Mouse (Mus musculus): ENCODE results near the gene Olfr279. TPM values are rescaled to one million over a fixed set of nuclear protein-coding genes. Genes with fewer than 3 reads are reported as not detected.
A peak's percentile ranks its signal among the peaks of the same experiment; 100 is the strongest.

Olfr279 gene
- total RNA-seq, 2 experiments from 2014 or later, result not detected

DNA sequence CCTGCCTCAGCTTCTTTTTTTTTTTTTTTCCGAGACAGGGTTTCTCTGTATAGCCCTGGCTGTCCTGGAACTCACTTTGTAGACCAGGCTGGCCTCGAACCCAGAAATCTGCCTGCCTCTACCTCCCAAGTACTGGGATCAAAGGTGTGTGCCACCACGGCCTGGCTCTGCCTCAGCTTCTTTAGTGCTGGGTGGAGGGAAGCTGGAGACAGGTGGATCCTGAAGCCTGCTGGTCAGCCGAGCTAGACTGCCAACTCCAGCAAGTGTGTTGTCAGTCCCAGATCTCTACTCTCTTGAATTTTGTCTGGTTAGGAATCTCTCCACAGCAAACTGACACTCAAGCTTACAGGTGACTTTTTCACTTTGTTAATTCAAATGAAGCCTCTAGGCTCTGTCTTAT lies 43.7 kb downstream of the Olfr279 start:
- DNase-seq (ENCODE audit: extremely low spot score in 1 of 2, low spot score in 2 of 2), result no peak
- intact Hi-C loops (cut with DNase I), result no loop called here

DNA sequence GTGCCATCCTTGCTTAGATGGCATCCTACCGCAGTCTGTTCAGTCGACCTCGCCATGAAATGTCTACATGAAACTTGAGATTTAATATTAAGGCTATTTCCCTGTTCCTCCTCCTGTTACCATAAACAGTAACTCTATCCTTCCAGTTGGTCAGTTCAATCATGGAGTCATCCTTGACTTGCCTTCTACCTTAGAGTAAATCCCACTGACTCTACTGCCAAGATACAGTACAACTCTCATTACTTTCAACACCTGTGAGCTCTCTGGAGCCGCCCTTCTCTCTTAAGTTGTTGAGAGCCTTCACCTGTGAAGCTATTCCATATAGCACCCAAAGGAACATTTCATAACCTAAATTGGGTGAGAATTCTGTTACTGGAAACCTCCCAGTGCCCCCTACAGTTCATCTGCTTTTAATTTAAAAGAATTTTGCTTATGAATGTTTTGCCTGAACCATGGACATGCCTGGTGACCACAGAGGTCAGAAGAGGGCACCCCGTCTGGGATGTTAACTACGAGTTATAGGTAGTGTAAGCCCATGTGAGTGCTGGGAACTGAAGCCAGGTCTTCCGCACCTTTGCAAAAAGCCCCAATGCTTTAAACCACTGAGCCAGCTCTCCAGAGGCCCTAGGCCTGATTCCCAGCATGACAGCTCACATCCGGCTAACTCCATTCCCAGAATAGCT lies 44.8 kb downstream of the Olfr279 start:
- no peak for DNase-seq (ENCODE audit: extremely low spot score in 1 of 2, low spot score in 2 of 2)
- intact Hi-C loops (cut with DNase I), result no loop called here

DNA sequence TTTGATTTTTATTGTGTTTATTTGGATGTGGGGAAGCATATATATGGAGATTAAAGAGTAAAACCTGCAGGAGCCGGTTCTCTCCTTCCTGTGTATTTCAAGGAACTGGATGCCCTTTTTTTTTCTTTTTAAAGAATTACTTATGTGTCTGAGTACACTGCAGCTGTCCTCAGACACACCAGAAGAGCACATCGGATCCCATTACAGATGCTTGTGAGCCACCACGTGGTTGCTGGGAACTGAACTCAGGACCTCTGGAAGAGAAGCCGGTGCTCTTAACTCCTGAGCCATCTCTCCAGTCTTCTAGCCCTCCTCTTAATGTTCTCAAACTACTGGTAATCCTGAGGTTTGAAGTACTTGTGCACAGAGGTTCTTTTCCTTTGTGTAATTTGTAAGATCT lies 45.7 kb downstream of the Olfr279 start:
- intact Hi-C loops (cut with DNase I), result no loop called here
- no peak for DNase-seq (ENCODE audit: extremely low spot score in 1 of 2, low spot score in 2 of 2)

DNA sequence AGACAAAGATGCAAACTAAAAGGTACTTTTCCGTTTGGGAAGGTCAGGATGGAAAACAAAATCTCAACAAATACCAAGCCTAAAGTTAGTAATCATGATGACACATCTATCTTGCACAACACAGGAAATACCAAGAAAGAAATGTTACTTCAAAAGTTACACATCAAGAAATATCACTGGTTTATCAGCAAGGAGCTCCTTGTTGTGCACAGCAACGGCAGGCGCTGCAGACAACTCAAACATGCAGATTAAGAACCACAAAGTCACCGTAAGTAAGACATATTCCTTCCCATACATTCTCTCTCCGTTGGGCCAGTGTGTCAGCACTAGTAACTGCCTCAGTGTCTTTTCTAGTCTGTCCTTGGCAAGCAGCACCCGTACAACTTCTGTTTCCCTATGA lies 48.9 kb downstream of the Olfr279 start:
- intact Hi-C loops (cut with DNase I), result no loop called here
- DNase-seq (ENCODE audit: extremely low spot score in 1 of 2, low spot score in 2 of 2), result no peak

DNA sequence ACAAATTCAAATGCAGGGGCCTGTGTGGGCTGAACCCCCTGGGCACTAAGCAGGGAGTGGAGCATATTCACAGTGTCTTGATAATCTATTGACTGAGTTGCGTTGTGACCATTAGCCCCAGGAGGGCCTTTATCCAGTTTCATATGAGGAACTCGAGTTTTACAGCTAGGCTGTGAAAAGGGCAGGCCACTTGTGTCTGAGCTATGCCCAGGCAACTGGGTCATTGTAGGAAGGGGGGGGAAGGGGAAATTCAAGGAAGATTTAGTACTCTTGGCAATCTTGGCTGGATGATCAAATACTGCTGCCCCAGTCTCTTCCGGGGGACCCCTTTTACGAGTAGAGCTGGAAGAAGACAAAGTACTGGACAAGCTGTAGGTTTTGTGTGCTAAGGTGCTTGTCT lies 51.1 kb downstream of the Olfr279 start:
- intact Hi-C loops (cut with DNase I), result no loop called here

DNA sequence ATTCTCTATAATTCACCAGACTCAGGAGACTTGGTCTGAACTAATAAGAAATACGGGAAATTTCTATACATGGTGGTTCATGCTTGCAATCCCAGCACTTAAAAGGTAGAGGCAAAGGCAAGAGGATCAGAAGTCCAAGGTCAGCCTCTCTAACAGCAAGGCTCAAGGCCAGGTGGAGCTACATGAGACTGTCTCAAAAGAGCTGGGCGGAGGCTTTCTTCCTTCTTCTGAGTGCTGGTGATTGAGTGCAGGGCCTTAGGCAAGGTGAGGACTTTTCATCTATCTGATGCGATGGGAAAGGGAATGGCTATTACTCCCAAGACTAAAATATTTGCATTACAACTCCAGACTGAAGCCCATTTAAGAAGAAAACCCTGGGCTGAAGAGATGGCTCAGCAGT lies 52.9 kb downstream of the Olfr279 start:
- DNase-seq (ENCODE audit: extremely low spot score in 1 of 2, low spot score in 2 of 2), result no peak
- intact Hi-C loops (cut with DNase I), result no loop called here

More for the DNA sequence above, 51.1 kb downstream of the Olfr279 start:
- no peak for DNase-seq (ENCODE audit: extremely low spot score in 1 of 2, low spot score in 2 of 2)

DNA sequence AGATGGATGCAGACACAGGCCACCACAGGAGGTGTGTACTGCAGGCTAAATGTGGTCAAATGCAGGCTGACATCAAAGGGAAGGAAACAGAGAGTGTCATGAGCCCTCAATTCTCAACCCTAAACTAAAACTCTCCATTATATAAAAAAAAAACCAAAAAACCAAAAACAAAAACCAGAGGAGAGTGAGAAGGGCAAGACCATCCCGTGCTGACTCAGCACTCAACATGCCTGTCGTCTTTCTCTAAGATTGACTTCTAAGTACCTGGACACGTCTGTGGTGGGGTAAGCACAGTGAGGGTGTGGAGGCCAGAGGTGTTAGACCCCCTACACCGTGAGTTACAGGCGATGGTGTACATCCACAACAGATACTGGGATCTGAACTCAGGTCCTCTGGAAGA lies 54.6 kb downstream of the Olfr279 start:
- no peak for DNase-seq (ENCODE audit: extremely low spot score in 1 of 2, low spot score in 2 of 2)
- intact Hi-C loops (cut with DNase I), result no loop called here

Small RNA genes within 50 kb of the gene (microRNA-seq; reads per million reads assigned to microRNA genes)
- gene Mir1291, result 4.3 reads per million, percentile 15 among the genes with 10 or more reads in this experiment

Other genes starting within 250 kb of the Olfr279 start
- not detected for gene H1fnt, start 235.1 kb upstream of the Olfr279 start, total RNA-seq (2021)
- gene Zfp641, start 196.2 kb upstream of the Olfr279 start, total RNA-seq (2021), result 1 to 10 TPM; 8.7 to 8.9 TPM
- gene Olfr285, start 175.0 kb upstream of the Olfr279 start, total RNA-seq (2021), result not detected
- gene Olfr284, start 151.4 kb upstream of the Olfr279 start, total RNA-seq (2021), result not detected
- not detected for gene Olfr283, start 111.5 kb upstream of the Olfr279 start, total RNA-seq (2021)
- gene Olfr282, start 61.2 kb upstream of the Olfr279 start, total RNA-seq (2021), result not detected
- gene Olfr281, start 39.8 kb upstream of the Olfr279 start, total RNA-seq (2021), result not detected
- gene OR5BS1P, start 22.5 kb upstream of the Olfr279 start, total RNA-seq (2021), result not detected
- not detected for gene Lalba, start 9.7 kb upstream of the Olfr279 start, total RNA-seq (2021)
- 10 to 100 TPM; 62.2 to 64.0 TPM for gene Kansl2, start 41.9 kb downstream of the Olfr279 start, total RNA-seq (2021)
- gene Ccnt1, start 78.5 kb downstream of the Olfr279 start, total RNA-seq (2021), result 10 to 100 TPM; 42.0 to 50.2 TPM
- not detected for gene 4930415O20Rik, start 78.6 kb downstream of the Olfr279 start, total RNA-seq (2021)
- 10 to 100 TPM; 37.1 to 38.1 TPM for gene Adcy6, start 117.7 kb downstream of the Olfr279 start, total RNA-seq (2021)
- 100 to 1,000 TPM; 173 to 185 TPM for gene Cacnb3, start 138.4 kb downstream of the Olfr279 start, total RNA-seq (2021)
- 10 to 100 TPM; 55.8 to 58.2 TPM for gene Ddx23, start 170.5 kb downstream of the Olfr279 start, total RNA-seq (2021)
- gene Rnd1, start 185.1 kb downstream of the Olfr279 start, total RNA-seq (2021), result 10 to 100 TPM; 68.6 to 70.1 TPM
- gene Ccdc65, start 215.8 kb downstream of the Olfr279 start, total RNA-seq (2021), result 10 to 100 TPM; 13.6 to 14.5 TPM
- 1 to 10 TPM; 2.2 TPM for gene Fkbp11, start 235.8 kb downstream of the Olfr279 start, total RNA-seq (2021)

All from left cerebral cortex, postnatal 10 days (tissue).